ENCODE assay signal across 10 mouse cellular contexts in the genomic region with DNA sequence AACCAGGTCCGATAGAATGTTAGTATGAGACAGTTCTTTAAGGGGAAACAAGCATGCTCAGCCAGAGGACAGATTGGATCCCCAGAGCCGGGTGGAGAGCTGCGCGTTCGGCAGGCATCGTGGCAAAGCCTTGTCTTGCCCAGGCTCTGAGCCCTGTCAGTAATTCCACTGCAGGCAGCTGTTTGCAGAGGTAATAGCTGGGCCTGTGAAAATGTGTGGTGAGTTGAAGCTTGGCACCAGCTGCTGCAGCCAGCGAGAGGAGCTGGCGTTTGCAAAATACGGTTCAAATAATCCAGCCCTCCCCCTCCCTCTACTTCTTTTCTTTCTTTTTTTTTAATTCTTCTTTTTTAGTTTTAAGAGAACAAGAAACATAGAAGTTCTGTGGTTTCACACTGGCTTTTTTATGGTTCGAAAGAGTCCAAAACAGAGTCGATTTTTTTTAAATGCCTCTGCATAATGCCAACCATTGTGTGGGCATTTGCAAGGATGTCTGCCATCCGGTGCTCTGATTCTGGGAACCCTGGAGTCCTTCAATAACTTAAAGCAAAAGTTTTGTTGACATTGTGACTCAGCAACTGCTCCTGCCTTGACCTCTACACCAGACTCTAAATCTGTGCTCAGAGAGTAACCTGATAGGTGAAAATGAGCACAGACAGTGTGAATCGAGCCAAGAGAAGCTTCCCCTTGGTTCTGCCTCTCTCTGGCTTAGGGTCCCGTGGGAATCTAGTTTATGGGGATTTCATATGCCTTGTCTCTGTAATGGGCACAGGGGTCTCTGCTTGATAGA.
DNase-seq lines count a peak whose midpoint lies in the region; ATAC-seq lines count a peak whose summit lies in the region.
"Had no signal": no experiment of that assay in that cellular context is flagged by ENCODE, and none has a peak within 500 bp of the region (broad histone marks: within the 10 kb centered on the region; RNA-seq: fewer than 3 reads in every experiment).

No protein-coding gene starts in this region.

- no peak overlapping the region for H3K9ac ChIP-seq in hindbrain, embryonic 13.5 days
- H3K9ac ChIP-seq in hindbrain, embryonic 11.5 days (ENCODE audit: low read depth, low read length) = no peak overlapping the region
- no peak overlapping the region for H3K9ac ChIP-seq in heart, embryonic 11.5 days (ENCODE audit: low read depth, low read length)
- H3K9ac ChIP-seq: liver, embryonic 12.5 days had no signal

- H3K4me3 ChIP-seq in hindbrain, embryonic 13.5 days = no peak overlapping the region
- H3K4me3 ChIP-seq in hindbrain, embryonic 11.5 days (ENCODE audit: low read depth, low read length) = no peak overlapping the region
- no peak overlapping the region for H3K4me3 ChIP-seq in heart, embryonic 11.5 days (ENCODE audit: low read depth, low read length)
- H3K4me3 ChIP-seq: liver, embryonic 12.5 days had no signal

- 0 out of 2 replicates have a peak overlapping the region, but pooled peaks have one; percentile 13 for H3K27ac ChIP-seq in hindbrain, embryonic 13.5 days
- H3K27ac ChIP-seq in hindbrain, embryonic 11.5 days (ENCODE audit: low read depth, low read length) = no peak overlapping the region
- H3K27ac ChIP-seq in heart, embryonic 11.5 days (ENCODE audit: low read depth, low read length) = no peak overlapping the region
- H3K27ac ChIP-seq: liver, embryonic 12.5 days had no signal

- H3K4me2 ChIP-seq in hindbrain, embryonic 13.5 days = no peak overlapping the region
- no peak overlapping the region for H3K4me2 ChIP-seq in hindbrain, embryonic 11.5 days (replicated peaks; ENCODE audit: low read depth, low read length)
- H3K4me2 ChIP-seq in heart, embryonic 11.5 days = no peak overlapping the region
- H3K4me2 ChIP-seq: liver, embryonic 12.5 days had no signal

- WGBS in hindbrain, embryonic 13.5 days = 63% methylated on average over 14 of the region's 14 CpGs
- 73% methylated on average over 14 of the region's 14 CpGs for WGBS in hindbrain, embryonic 11.5 days
- 71% methylated on average over 14 of the region's 14 CpGs for WGBS in heart, embryonic 11.5 days (ENCODE audit: insufficient replicate concordance)

- intact Hi-C loops in left cerebral cortex, postnatal 25 days (cut with DNase I) = no loop called here

- H3K27me3 ChIP-seq in hindbrain, embryonic 13.5 days = peaks cover 4% of the 10 kb centered on the region; the same call in 1 of the 2 replicates
- H3K27me3 ChIP-seq in hindbrain, embryonic 11.5 days (ENCODE audit: control insufficient read depth, insufficient read depth, low read length) = no peaks in the 10 kb centered on the region; the same call in 1 of the 2 replicates
- peaks cover 6% of the 10 kb centered on the region for H3K27me3 ChIP-seq in heart, embryonic 11.5 days (ENCODE audit: control insufficient read depth, insufficient read depth, low read length)
- H3K27me3 ChIP-seq: Patski had no signal

- peaks cover 16% of the 10 kb centered on the region for H3K4me1 ChIP-seq in hindbrain, embryonic 13.5 days (replicated peaks)
- no peaks in the 10 kb centered on the region; the same call in 1 of the 2 replicates for H3K4me1 ChIP-seq in hindbrain, embryonic 11.5 days (replicated peaks; ENCODE audit: control insufficient read depth, insufficient read depth, low read length)
- peaks cover 4% of the 10 kb centered on the region; the same call in 1 of the 2 replicates for H3K4me1 ChIP-seq in heart, embryonic 11.5 days (ENCODE audit: control insufficient read depth, insufficient read depth, low read length)
- H3K4me1 ChIP-seq: liver, embryonic 12.5 days had no signal

- H3K36me3 ChIP-seq in hindbrain, embryonic 13.5 days = no peaks in the 10 kb centered on the region
- H3K36me3 ChIP-seq in hindbrain, embryonic 11.5 days (ENCODE audit: control insufficient read depth, insufficient read depth, low read length) = no peaks in the 10 kb centered on the region
- no peaks in the 10 kb centered on the region for H3K36me3 ChIP-seq in heart, embryonic 11.5 days (ENCODE audit: control insufficient read depth, insufficient read depth, low read length)
- H3K36me3 ChIP-seq: liver, embryonic 12.5 days had no signal

- ATAC-seq in hindbrain, embryonic 13.5 days (ENCODE audit: low FRiP score) = no peak
- ATAC-seq in hindbrain, embryonic 11.5 days (ENCODE audit: low FRiP score) = no peak
- no peak for ATAC-seq in heart, embryonic 11.5 days (replicated peaks; ENCODE audit: insufficient number of reproducible peaks, low FRiP score, low TSS enrichment)
- ATAC-seq: liver, embryonic 12.5 days; Patski had no signal

- DNase-seq in hindbrain, embryonic 11.5 days (ENCODE audit: low spot score) = no peak
- peak; percentile 12 for DNase-seq in urinary bladder, postnatal 14 days (ENCODE audit: low spot score)
- no peak for DNase-seq in urinary bladder, postnatal 25 days (ENCODE audit: low spot score)
- peak; percentile 27 to 65 for DNase-seq in left cerebral cortex, postnatal 25 days (ENCODE audit: low spot score in 2 of 2)
- no peak for DNase-seq in cerebellum, adult 9-11 months
- no peak for DNase-seq in urinary bladder, postnatal 4 days (ENCODE audit: low spot score in 2 of 2)

- peaks cover 4% of the 10 kb centered on the region; the same call in 1 of the 2 replicates for H3K9me3 ChIP-seq in hindbrain, embryonic 13.5 days
- H3K9me3 ChIP-seq in hindbrain, embryonic 11.5 days (ENCODE audit: control insufficient read depth, low read length) = no peaks in the 10 kb centered on the region
- H3K9me3 ChIP-seq in heart, embryonic 11.5 days (replicated peaks; ENCODE audit: control insufficient read depth, low read length) = no peaks in the 10 kb centered on the region
- H3K9me3 ChIP-seq: liver, embryonic 12.5 days had no signal

Comparison
In these comparisons a context has a peak if more than half of its experiments do, and no peak if none do; other contexts are left out.
1. DNase-seq: peak in urinary bladder, postnatal 14 days (single experiment) and left cerebral cortex, postnatal 25 days (2 of 2); none in hindbrain, embryonic 11.5 days (single experiment), urinary bladder, postnatal 25 days (single experiment), cerebellum, adult 9-11 months (single experiment) and urinary bladder, postnatal 4 days (0 of 2).